Mouse (Mus musculus) CH12.LX (cell line): ENCODE results near the gene Rmi1.

Experiments used
- CTCF ChIP-seq, 2 experiments: IDR thresholded peaks in 1 of 2; conservative IDR thresholded peaks in 1 of 2; 2 replicates each; pipeline ENCODE4 v1.5.1; 2011 to 2012; ENCODE audit warnings: low read depth in 2 of 2, low read length in 2 of 2, improper control_type of control experiment in 1 of 2, inconsistent platforms in 1 of 2, mild to moderate bottlenecking in 1 of 2, moderate library complexity in 1 of 2
- E2F4 ChIP-seq: IDR thresholded peaks from 2 replicates; pipeline ENCODE4 v1.6.1; 2011; ENCODE audit warnings: low read depth, low read length, improper control_type of control experiment; ENCODE audit not compliant: insufficient replicate concordance
- KAT2A ChIP-seq: IDR thresholded peaks from 2 replicates; pipeline ENCODE4 v1.6.1; 2012; ENCODE audit warnings: low read length, improper control_type of control experiment, inconsistent platforms; ENCODE audit not compliant: insufficient replicate concordance
- MAX ChIP-seq: IDR thresholded peaks from 2 replicates; pipeline ENCODE4 v1.6.1; 2011; ENCODE audit warnings: low read length, improper control_type of control experiment
- POLR2A ChIP-seq: IDR thresholded peaks from 2 replicates; pipeline ENCODE4 v1.6.1; 2011; ENCODE audit warnings: low read depth, mild to moderate bottlenecking, improper control_type of control experiment, low read length
- POLR2AphosphoS2 ChIP-seq: IDR thresholded peaks from 2 replicates; pipeline ENCODE4 v1.6.1; 2011; ENCODE audit warnings: low read depth, low read length, improper control_type of control experiment
- USF1 ChIP-seq: IDR thresholded peaks from 2 replicates; pipeline ENCODE4 v1.6.1; 2014; ENCODE audit warnings: low read depth, mild to moderate bottlenecking, inconsistent platforms, low read length, improper control_type of control experiment
- USF2 ChIP-seq: conservative IDR thresholded peaks from 2 replicates; pipeline ENCODE4 v1.6.1; 2011; ENCODE audit warnings: low read depth, low read length, improper control_type of control experiment

DNA sequence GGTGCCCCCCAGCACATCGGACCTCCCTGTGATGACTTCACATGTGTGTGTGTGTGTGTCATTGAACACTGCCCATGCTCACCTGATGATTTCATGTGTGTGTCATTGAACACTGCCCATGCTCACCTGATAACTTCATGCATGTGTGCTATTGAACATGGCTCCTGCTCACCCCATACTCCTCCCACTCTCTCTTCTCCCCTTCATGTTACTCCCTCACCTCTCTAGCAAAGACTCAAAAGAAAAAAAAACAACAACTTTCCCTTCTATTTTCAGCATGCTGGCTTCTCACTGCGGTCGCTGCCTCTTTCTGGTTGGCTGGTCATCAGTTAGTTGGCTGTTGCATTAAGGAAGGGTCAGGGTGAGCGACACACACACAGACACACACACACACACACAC, 16.6 kb downstream of the Rmi1 start:
- TF ChIP-seq MAX, result no peak
- no peak for TF ChIP-seq POLR2AphosphoS2
- no peak for TF ChIP-seq KAT2A
- no peak for TF ChIP-seq E2F4
- no peak for TF ChIP-seq CTCF (conservative IDR thresholded peaks at IDR 0.05 in 1 of 2, IDR thresholded peaks at IDR 0.05 in 1 of 2; ENCODE audit: low read depth in 2 of 2, low read length in 2 of 2)
- TF ChIP-seq USF1, result no peak
- TF ChIP-seq USF2, result no peak
- TF ChIP-seq POLR2A, result no peak
